Mouse (Mus musculus): ENCODE results near the gene Cnih1. TPM values are rescaled to one million over a fixed set of nuclear protein-coding genes. Genes with fewer than 3 reads are reported as not detected.
"Not testable (repeated sequence)": the region's sequence is repeated elsewhere in the genome, so short reads cannot be mapped to it uniquely, and the experiment has no call there.

The Cnih1 gene
- polyA plus RNA-seq (2016; fragmentation: Nextera tagmentation; extraction: Ambion mirVana): 194 and 198 TPM in 2 replicates

DNA sequence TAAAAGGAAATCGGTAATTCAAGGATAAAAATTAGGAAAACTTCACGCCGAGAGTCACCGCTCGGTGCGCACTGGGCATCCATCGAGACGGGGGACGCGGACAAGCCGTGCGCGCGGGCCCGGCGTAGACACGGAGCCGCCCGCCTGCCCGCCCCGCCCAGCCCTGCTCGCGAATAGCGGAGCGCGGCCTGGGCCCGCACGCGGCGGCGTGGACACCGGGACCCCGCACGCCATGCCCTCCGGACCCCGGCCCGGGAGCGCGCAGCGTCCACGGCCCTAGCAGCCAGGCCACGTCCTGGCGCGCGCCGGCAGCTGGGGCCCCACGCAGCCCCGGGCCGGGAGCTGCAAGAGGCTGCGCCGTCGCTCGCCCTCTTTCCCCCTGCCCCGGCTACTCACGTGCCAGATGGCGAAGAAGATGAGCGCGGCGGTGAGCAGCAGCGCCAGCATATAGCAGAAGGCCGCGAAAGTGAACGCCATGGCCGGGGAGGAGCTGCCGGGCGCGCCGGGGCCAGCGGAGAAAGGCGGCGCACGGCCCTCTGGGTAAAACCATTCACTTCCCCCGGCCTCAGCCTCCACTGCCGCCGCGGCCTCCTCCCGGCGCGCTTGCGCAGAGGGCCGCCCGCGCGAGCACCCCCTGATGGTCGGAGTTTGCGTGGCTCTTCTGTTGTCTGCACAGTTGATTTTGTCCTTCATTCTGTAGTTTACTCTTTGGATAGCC lies at the start of gene Cnih1:
Cnih1 (minus strand) TSS at position 625 of the 718 bp plus-strand sequence.
- Histone ChIP-seq H3K4me1 (peaks cover 14% of the 10 kb centered on the region), H3K4me3 (peak within 1 kb of the TSS; percentile 80), H3K27me3 (replicated peaks) (no peaks in the 10 kb centered on the region), H3K36me3 (peaks cover 12% of the 10 kb centered on the region), H3K9me3 (no peaks in the 10 kb centered on the region), H3K9ac (peak within 1 kb of the TSS; percentile 91), H3K4me2 (replicated peaks) (peak within 1 kb of the TSS; percentile 69), H3K27ac (peak within 1 kb of the TSS; percentile 90)
- ATAC-seq (ENCODE audit: low FRiP score, low read depth): peak; percentile 97
- WGBS: under 1% methylated on average over 86 of the region's 86 CpGs

DNA sequence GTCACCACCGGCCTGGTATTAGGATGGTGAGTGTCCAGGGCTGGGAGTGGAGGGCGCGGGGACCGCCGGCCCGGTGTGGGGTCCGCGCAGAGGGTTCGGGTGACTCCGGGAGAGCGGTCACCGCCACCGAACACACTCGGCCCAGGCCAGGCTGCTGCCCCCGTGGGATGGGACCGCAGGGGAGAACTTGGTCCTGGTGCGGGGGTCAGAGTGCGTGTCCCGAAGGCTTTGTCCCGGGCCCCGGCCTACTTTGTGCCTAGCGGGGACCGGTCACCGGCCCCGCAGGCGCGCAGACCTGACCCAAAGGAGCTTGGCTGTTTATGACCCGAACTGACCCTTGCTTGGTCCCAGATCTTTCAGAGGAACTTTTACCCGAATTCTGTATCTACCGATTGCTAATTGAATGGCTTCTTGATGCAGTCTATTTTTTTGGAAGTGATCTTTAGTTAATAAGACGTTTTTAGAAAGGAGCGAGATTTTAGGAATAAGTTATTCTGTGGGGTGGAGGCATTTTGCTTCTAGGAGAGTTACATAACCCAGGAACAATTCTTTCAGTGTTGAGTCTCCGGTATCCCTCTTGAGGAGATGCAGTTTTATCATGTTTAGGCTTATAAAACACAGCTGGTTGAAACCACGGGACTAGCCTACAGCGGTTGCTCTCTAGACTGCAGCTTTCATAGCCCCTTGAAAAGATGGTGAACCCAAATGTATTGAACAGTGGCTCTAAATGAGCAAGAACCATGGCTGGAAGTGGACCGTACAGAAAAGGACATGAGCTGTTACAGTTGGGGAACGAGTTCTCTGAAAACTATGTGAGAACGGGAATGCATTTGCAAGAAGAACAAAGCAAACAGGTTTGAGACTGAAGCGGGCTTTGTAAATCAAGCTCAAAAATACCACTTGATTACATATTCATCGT lies 44.4 kb upstream of the Cnih1 start:
- no peak; the same call in none of the 2 replicates for ATAC-seq (ENCODE audit: low FRiP score, low read depth)
- H3K36me3 ChIP-seq: no peaks in the 10 kb centered on the region
- no peak overlapping the region for H3K27ac ChIP-seq
- H3K4me3 ChIP-seq: peak overlapping the region; percentile 82
- H3K27me3 ChIP-seq (replicated peaks): no peaks in the 10 kb centered on the region
- H3K9ac ChIP-seq: peak overlapping the region; percentile 81
- peak overlapping the region; percentile 90 for H3K4me2 ChIP-seq (replicated peaks)
- H3K4me1 ChIP-seq: peaks cover 6% of the 10 kb centered on the region
- no peaks in the 10 kb centered on the region for H3K9me3 ChIP-seq
- WGBS: 9% methylated on average over 40 of the region's 40 CpGs

DNA sequence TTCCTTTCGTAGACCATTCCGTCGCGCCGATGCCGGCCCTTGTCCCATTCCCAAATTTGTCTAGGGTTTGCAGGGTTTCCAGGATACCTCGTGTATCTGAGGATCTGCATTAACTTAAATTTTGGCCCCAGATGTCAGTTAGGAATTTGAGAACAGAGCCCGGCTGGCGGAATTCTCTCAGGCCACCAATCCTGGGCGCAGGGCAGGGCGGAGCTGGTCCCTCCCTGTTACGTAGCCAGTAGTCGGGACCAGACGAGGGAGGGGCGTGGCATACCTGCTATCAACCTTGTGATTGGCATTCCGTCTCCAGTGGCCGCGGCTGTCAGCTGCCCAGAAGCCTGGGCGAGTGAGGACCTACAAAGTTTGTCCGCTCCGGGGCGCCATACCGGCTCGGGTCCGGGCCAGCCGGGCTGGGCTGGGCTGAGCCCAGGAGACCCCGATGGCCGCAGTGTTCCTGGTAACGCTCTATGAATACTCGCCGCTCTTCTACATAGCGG lies 43.7 kb upstream of the Cnih1 start, which contains the start of gene Cgrrf1:
Cgrrf1 (plus strand) TSS at position 289 of the 497 bp plus-strand sequence.
- H3K9me3 ChIP-seq: no peaks in the 10 kb centered on the region
- H3K9ac ChIP-seq: peak within 1 kb of the TSS; percentile 81
- peak within 1 kb of the TSS; percentile 82 for H3K4me3 ChIP-seq
- no peak within 1 kb of the TSS for H3K27ac ChIP-seq
- H3K4me2 ChIP-seq (replicated peaks): peak within 1 kb of the TSS; percentile 90
- peak; percentile 100 for ATAC-seq (ENCODE audit: low FRiP score, low read depth)
- peaks cover 6% of the 10 kb centered on the region for H3K4me1 ChIP-seq
- H3K27me3 ChIP-seq (replicated peaks): no peaks in the 10 kb centered on the region
- under 1% methylated on average over 32 of the region's 32 CpGs for WGBS
- H3K36me3 ChIP-seq: no peaks in the 10 kb centered on the region

DNA sequence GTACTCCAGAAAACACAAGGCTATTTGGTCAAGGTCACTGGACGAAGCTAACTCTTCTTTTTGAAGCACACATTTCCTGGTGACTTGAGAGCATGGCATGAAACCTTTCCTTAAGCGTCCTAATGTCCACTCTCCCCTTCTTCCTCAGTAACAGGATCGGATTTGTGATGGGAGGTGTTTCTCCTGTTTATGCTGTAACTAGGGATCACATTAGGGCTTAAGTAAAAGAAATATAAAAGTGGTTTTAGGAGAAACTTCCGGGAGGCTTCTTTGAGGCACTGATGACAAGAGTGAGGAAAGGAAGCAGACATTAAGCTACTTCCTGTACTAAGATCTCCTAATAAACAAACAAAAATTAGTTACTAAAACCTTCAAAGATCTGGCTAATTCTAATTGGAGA lies 43.1 kb upstream of the Cnih1 start:
- no peak for ATAC-seq (ENCODE audit: low FRiP score, low read depth)
- WGBS: 8% methylated on average over 4 of the region's 4 CpGs
- Histone ChIP-seq H3K4me1 (peaks cover 6% of the 10 kb centered on the region), H3K4me3 (peak overlapping the region; percentile 82), H3K27me3 (replicated peaks) (no peaks in the 10 kb centered on the region), H3K27ac (no peak overlapping the region), H3K9ac (peak overlapping the region; percentile 81; the same call in 1 of the 2 replicates), H3K36me3 (no peaks in the 10 kb centered on the region), H3K9me3 (no peaks in the 10 kb centered on the region), H3K4me2 (replicated peaks) (peak overlapping the region; percentile 90)

DNA sequence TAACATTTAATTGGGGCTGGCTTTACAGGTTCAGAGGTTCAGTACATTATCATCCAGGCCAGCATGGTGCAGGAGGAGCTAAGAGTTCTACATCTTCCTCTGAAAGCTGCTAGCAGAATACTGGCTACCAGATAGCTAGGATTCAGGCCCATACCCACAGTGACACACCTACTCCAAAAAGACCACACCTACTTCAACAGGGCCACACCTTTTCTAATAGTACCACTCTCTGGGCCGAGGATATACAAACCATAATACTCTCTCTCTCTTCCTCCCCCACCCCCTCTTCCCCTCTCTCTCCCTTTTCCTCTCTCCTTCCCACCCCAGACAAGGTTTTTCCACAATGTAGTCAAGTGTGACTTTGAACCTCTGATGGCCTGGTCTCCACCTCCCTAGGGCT lies 39.2 kb upstream of the Cnih1 start:
- H3K4me3 ChIP-seq: no peak overlapping the region
- H3K4me1 ChIP-seq: no peaks in the 10 kb centered on the region
- WGBS: 85% methylated on average over 1 of the region's 1 CpGs
- H3K9me3 ChIP-seq: no peaks in the 10 kb centered on the region
- H3K9ac ChIP-seq: no peak overlapping the region
- H3K36me3 ChIP-seq: no peaks in the 10 kb centered on the region
- H3K4me2 ChIP-seq (replicated peaks): no peak overlapping the region
- H3K27ac ChIP-seq: no peak overlapping the region
- no peak for ATAC-seq (ENCODE audit: low FRiP score, low read depth)
- H3K27me3 ChIP-seq (replicated peaks): no peaks in the 10 kb centered on the region

DNA sequence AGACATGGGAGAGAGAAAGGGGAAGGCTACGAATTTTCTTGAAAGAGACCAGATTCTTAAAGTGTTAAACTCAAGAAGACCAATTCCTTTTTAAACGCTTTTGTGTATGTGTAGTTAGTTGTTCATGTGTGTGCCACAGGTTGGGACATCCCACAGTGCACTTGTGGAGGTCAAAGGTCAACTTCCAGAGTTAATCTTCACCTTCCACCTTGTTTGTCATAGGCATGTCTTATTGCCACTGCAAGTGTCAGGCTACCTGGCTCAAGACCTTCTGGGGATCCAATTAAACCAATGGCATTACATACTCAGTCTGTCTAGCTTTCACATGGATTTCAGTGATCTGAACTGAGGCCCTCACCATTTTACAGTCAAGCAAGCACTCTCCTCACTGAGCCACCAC lies 35.8 kb upstream of the Cnih1 start:
- no peaks in the 10 kb centered on the region for H3K9me3 ChIP-seq
- H3K9ac ChIP-seq: no peak overlapping the region
- ATAC-seq (ENCODE audit: low FRiP score, low read depth): no peak
- no peaks in the 10 kb centered on the region for H3K27me3 ChIP-seq (replicated peaks)
- no peaks in the 10 kb centered on the region for H3K36me3 ChIP-seq
- no peak overlapping the region for H3K27ac ChIP-seq
- H3K4me2 ChIP-seq (replicated peaks): no peak overlapping the region
- H3K4me3 ChIP-seq: no peak overlapping the region
- peaks cover 11% of the 10 kb centered on the region for H3K4me1 ChIP-seq
- 78% methylated on average over 2 of the region's 2 CpGs for WGBS

DNA sequence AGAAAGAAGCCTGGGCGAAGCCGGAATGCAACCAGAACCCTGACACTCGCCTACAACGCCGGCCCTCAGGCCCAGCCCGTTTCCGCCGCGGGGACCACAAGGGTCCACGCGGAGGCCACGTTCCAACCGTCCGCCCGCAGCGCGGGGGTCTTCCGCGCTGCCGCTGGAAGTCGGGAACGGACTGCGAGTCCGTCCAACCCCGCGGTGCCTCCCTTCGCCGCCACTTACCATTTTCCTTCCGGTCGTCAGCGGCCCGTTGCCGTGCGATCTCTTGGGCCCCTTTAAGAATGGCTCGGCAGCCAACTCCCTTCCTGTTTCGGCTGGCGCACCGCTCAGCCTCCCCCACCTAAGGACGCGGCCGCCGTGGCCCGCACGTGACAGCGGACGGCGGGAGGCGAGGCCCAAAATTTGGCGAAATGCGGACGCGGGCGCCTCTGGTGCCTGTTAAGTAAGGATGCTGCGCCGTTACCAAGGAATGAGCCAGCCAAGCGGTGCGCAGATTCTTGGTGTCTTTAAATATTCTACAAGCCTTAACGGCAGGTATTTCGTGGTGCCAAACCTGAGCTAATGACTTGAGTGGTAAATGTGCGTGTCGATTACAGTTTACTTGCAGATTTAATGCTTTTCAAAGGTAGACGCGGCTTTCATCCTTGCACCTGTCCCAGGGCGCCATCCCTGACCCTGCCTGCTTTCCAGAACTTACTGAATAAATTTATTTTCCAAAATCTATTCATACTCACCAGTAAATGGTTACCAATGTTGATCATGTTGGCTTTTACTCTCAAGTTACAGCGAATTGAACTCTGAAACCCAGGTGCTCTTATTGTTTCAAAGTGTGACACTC lies 33.9 kb upstream of the Cnih1 start, which contains the start of gene Gmfb:
Gmfb (minus strand) TSS at position 370 of the 844 bp plus-strand sequence.
- Histone ChIP-seq H3K4me1 (peaks cover 11% of the 10 kb centered on the region), H3K9me3 (no peaks in the 10 kb centered on the region), H3K27me3 (replicated peaks) (no peaks in the 10 kb centered on the region), H3K9ac (peak within 1 kb of the TSS; percentile 84), H3K4me3 (peak within 1 kb of the TSS; percentile 80), H3K36me3 (no peaks in the 10 kb centered on the region; the same call in 1 of the 2 replicates), H3K4me2 (replicated peaks) (peak within 1 kb of the TSS; percentile 71), H3K27ac (no peak within 1 kb of the TSS)
- peak; percentile 95 for ATAC-seq (ENCODE audit: low FRiP score, low read depth)
- under 1% methylated on average over 65 of the region's 65 CpGs for WGBS

DNA sequence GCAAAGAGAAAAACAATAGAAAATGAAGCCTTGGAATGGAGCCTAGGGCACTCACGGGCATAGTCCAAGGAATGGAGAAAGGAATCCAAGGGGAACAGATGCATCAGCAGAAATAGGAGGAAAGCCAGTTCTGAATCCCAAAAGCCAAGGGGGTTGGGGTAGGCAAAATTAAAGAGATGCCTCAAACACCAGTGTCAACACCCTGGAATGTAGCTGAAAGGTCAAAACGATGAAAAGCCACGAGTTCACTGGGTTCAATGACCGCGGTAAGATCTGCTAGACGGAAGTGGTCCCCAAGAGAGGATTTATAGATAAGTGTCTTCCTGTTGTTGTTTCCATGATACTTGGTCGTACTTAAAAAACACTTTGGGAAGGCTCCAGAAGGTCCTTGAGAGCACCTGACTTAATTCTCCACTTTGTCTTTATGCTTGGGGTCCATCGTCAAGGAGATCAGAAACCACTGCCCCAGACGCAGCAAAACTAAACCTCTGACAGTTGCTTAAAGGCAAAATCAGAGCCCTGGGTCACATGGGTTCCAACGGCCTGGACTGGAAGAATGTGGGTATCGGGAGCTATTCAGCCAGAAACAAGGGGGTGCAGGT lies 33.2 kb upstream of the Cnih1 start:
- Histone ChIP-seq H3K27ac (no peak overlapping the region), H3K4me3 (peak overlapping the region; percentile 80), H3K9me3 (no peaks in the 10 kb centered on the region), H3K4me2 (replicated peaks) (peak overlapping the region; percentile 71), H3K27me3 (replicated peaks) (no peaks in the 10 kb centered on the region), H3K36me3 (peaks cover 4% of the 10 kb centered on the region; the same call in 1 of the 2 replicates), H3K4me1 (peaks cover 11% of the 10 kb centered on the region), H3K9ac (peak overlapping the region; percentile 84)
- 1% methylated on average over 11 of the region's 11 CpGs for WGBS
- ATAC-seq (ENCODE audit: low FRiP score, low read depth): peak; percentile 3; the same call in 1 of the 2 replicates

DNA sequence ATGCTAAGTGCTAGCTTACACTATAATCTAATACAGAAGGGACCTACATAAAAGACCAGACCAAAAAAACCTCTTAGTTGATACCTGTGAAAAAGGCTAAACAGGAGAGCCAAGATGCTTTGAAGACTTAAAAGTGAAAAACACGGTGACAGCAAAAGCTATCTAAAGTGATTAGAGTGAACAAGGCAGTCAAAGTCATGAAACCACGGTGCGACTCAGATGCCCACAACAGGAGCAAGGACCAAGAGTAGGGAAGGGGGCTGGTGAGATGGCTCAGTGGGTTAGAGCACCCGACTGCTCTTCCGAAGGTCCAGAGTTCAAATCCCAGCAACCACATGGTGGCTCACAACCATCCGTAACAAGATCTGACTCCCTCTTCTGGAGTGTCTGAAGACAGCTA lies 31.8 kb upstream of the Cnih1 start:
- Histone ChIP-seq H3K4me1 (peaks cover 11% of the 10 kb centered on the region), H3K36me3 (peaks cover 10% of the 10 kb centered on the region; the same call in 1 of the 2 replicates)
- not testable (repeated sequence) for H3K9ac ChIP-seq; H3K9me3 ChIP-seq; H3K4me2 ChIP-seq (replicated peaks); H3K27me3 ChIP-seq (replicated peaks); ATAC-seq (ENCODE audit: low FRiP score, low read depth); H3K4me3 ChIP-seq; H3K27ac ChIP-seq
- 90% methylated on average over 6 of the region's 6 CpGs for WGBS

DNA sequence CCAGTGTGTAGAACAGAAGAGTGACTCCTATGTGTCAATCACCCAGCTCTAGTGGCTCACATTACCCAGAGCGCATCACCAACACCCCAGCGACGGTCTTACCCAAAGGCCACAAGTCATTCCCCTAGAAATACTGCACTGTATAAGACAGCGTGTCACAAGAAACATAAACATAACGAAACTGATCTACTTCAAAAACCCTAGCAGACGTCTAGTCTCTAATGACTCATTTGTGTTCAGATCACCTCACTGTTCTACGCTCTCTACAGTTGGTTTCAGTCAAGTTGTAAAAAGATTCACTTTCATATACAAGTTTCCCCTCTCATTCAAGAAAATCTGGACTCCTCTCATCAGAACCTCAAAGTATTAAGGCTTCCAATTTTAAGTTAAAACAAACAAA lies 30.5 kb upstream of the Cnih1 start:
- Histone ChIP-seq H3K27ac (no peak overlapping the region), H3K4me1 (peaks cover 11% of the 10 kb centered on the region), H3K4me3 (no peak overlapping the region), H3K4me2 (replicated peaks) (no peak overlapping the region), H3K27me3 (replicated peaks) (no peaks in the 10 kb centered on the region), H3K9me3 (no peaks in the 10 kb centered on the region), H3K9ac (no peak overlapping the region), H3K36me3 (peaks cover 15% of the 10 kb centered on the region; the same call in 1 of the 2 replicates)
- WGBS: 94% methylated on average over 7 of the region's 7 CpGs
- no peak for ATAC-seq (ENCODE audit: low FRiP score, low read depth)
